Mouse (Mus musculus) spleen, adult 2 months (tissue): ENCODE data around the gene Ndufaf3.

Source experiments
- CTCF ChIP-seq: fragments of 200-500 bp; IDR thresholded peaks from 2 replicates; pipeline ENCODE4 v1.5.1; 2011; ENCODE audit warnings: mild to moderate bottlenecking, inconsistent platforms; ENCODE audit not compliant: insufficient read depth, insufficient read length, insufficient replicate concordance; ENCODE audit errors: extremely low read depth
- POLR2A ChIP-seq: fragments of 200-500 bp; IDR thresholded peaks from 2 replicates; pipeline ENCODE4 v1.6.1; 2011; ENCODE audit warnings: low read depth, low read length, inconsistent platforms

- no peak for TF ChIP-seq POLR2A
- no peak for TF ChIP-seq CTCF
These were observed 29.9 kb upstream of the Ndufaf3 start, which contains the start of gene P4htm for GRCm38 (mm10) chr9:108596998-108597764.
